Mouse (Mus musculus) stomach, postnatal 0 days (tissue): ENCODE measurements at regions not wholly inside any gene's neighbourhood (a gene's known extent, or its start where the extent isn't known, plus 50 kb on each side); places are given as distances from the start of the nearest gene placed in this dataset.

Source experiments
- ATAC-seq: fragments of 200-750 bp; cut with Nextera tagmentation; 2 replicates; pipeline ENCODE4 v1.8.0; 2017; ENCODE audit not compliant: low FRiP score, low TSS enrichment
- DNase-seq: peaks from one replicate; pipeline ENCODE4 v3.0.0-alpha.2; 2016; ENCODE audit warnings: low spot score
- H3K27ac ChIP-seq: fragments of 300-500 bp; sonication (generic); replicated peaks from 2 replicates; pipeline ENCODE4 v1.5.1; 2014; ENCODE audit warnings: mild to moderate bottlenecking, control low read depth
- H3K27me3 ChIP-seq: fragments of 300-500 bp; sonication (generic); 2 replicates; pipeline ENCODE4 v1.6.1; 2014; ENCODE audit warnings: low read length; ENCODE audit not compliant: control insufficient read depth, insufficient read depth
- H3K36me3 ChIP-seq: fragments of 300-500 bp; sonication (generic); 2 replicates; pipeline ENCODE4 v1.6.1; 2014; ENCODE audit warnings: low read length, mixed read lengths; ENCODE audit not compliant: control insufficient read depth, insufficient read depth
- H3K4me1 ChIP-seq: fragments of 300-500 bp; sonication (generic); replicated peaks from 2 replicates; pipeline ENCODE4 v1.6.1; 2014; ENCODE audit warnings: antibody characterized with exemption; ENCODE audit not compliant: control insufficient read depth, insufficient read depth
- H3K4me2 ChIP-seq: fragments of 300-500 bp; sonication (generic); replicated peaks from 2 replicates; pipeline ENCODE4 v1.6.1; 2014; ENCODE audit warnings: low read depth, mild to moderate bottlenecking, control low read depth, moderate library complexity
- H3K4me3 ChIP-seq: fragments of 300-500 bp; sonication (generic); 2 replicates; pipeline ENCODE4 v1.5.1; 2014; ENCODE audit warnings: low read depth, low read length, control low read depth
- H3K9ac ChIP-seq: fragments of 300-500 bp; sonication (generic); 2 replicates; pipeline ENCODE4 v1.6.1; 2014; ENCODE audit warnings: mild to moderate bottlenecking, low read length, control low read depth, mixed read lengths
- H3K9me3 ChIP-seq: fragments of 300-500 bp; sonication (generic); 2 replicates; pipeline ENCODE4 v1.6.1; 2016; ENCODE audit warnings: low read length; ENCODE audit not compliant: control insufficient read depth
- CTCF ChIP-seq: IDR thresholded peaks from 2 replicates; pipeline ENCODE4 v1.5.1; 2016; ENCODE audit warnings: antibody characterized with exemption, low read depth, mild to moderate bottlenecking, moderate library complexity
- EP300 ChIP-seq: optimal IDR thresholded peaks from 2 replicates; pipeline ENCODE3; 2016; ENCODE audit warnings: antibody characterized with exemption
- WGBS: fragments of 180-500 bp; shearing (Covaris S2); extraction: QIAGEN DNeasy Blood & Tissue Kit; methylation state at CpG from one replicate; pipeline ENCODE4 v1.1.7; 2014; 5-methylcytosine and 5-hydroxymethylcytosine counted together

GRCm38 (mm10) chr8:38861436-38861835 lies 1813.4 kb upstream of the Adam24 start:
- 50% methylated on average over 2 of the region's 2 CpGs for WGBS
- H3K27me3 ChIP-seq = no peaks in the 10 kb centered on the region
- H3K9me3 ChIP-seq = no peaks in the 10 kb centered on the region
- TF ChIP-seq EP300 = no peak
- no peak for TF ChIP-seq CTCF
- H3K4me1 ChIP-seq = no peaks in the 10 kb centered on the region
- no peaks in the 10 kb centered on the region for H3K36me3 ChIP-seq
- no peak overlapping the region for H3K4me3 ChIP-seq
- ATAC-seq (no peak), DNase-seq (no peak)
- H3K4me2 ChIP-seq = no peak overlapping the region
- no peak overlapping the region for H3K27ac ChIP-seq
- H3K9ac ChIP-seq = no peak overlapping the region

GRCm38 (mm10) chr8:38867370-38867769 lies 1807.5 kb upstream of the Adam24 start:
- DNase-seq (no peak), ATAC-seq (no peak)
- H3K4me2 ChIP-seq = no peak overlapping the region
- no peaks in the 10 kb centered on the region for H3K9me3 ChIP-seq
- H3K4me1 ChIP-seq = no peaks in the 10 kb centered on the region
- WGBS = 67% methylated on average over 6 of the region's 6 CpGs
- no peaks in the 10 kb centered on the region for H3K27me3 ChIP-seq
- H3K9ac ChIP-seq = no peak overlapping the region
- H3K4me3 ChIP-seq = no peak overlapping the region
- H3K36me3 ChIP-seq = no peaks in the 10 kb centered on the region
- H3K27ac ChIP-seq = no peak overlapping the region
- TF ChIP-seq EP300 (no peak), CTCF (no peak)
